Mouse (Mus musculus): ENCODE results near the gene Borcs7. TPM values are rescaled to one million over a fixed set of nuclear protein-coding genes. Genes with fewer than 3 reads are reported as not detected.
A peak's percentile ranks its signal among the peaks of the same experiment; 100 is the strongest.

Borcs7 gene
- total and polyA plus RNA-seq, 3 experiments, result 1.5 to 6.5 (median 5.1) TPM

GRCm38 (mm10) chr19:46690387-46690786, 681 bp downstream of the Borcs7 start:
- H3K27me3 ChIP-seq (ENCODE audit: insufficient read depth, low read length), result no peaks in the 10 kb centered on the region
- peak overlapping the region; percentile 85 for H3K4me3 ChIP-seq (ENCODE audit: low read depth, low read length)
- H3K4me1 ChIP-seq (ENCODE audit: insufficient read depth, low read depth, low read length), result peaks cover 21% of the 10 kb centered on the region
- TF ChIP-seq POLR2AphosphoS5 (IDR thresholded peaks at IDR 0.05; ENCODE audit: insufficient replicate concordance, low read depth, low read length), result no peak
- TF ChIP-seq TAL1 (conservative IDR thresholded peaks at IDR 0.05; ENCODE audit: low read depth, low read length), result no peak
- no peak for TF ChIP-seq GATA1 (IDR thresholded peaks at IDR 0.05; ENCODE audit: borderline replicate concordance, low read length)
- no peak for TF ChIP-seq CTCF (IDR thresholded peaks at IDR 0.05; ENCODE audit: low read depth, low read length)
- TF ChIP-seq GATA2 (IDR thresholded peaks at IDR 0.05; ENCODE audit: borderline replicate concordance, low read depth, low read length), result no peak
- ATAC-seq (ENCODE audit: extremely low read depth, insufficient number of reproducible peaks, low FRiP score, poor library complexity, severe bottlenecking), result no peak
- H3K36me3 ChIP-seq (replicated peaks), result peaks cover 34% of the 10 kb centered on the region
- no peak for DNase-seq (ENCODE audit: low spot score)
- H3K9me3 ChIP-seq (replicated peaks), result no peaks in the 10 kb centered on the region

- TF ChIP-seq TAL1 (conservative IDR thresholded peaks at IDR 0.05; ENCODE audit: low read depth, low read length), result no peak
- Histone ChIP-seq H3K4me1 (ENCODE audit: insufficient read depth, low read depth, low read length) (peaks cover 21% of the 10 kb centered on the region), H3K9me3 (replicated peaks) (no peaks in the 10 kb centered on the region), H3K36me3 (replicated peaks) (peaks cover 39% of the 10 kb centered on the region), H3K4me3 (ENCODE audit: low read depth, low read length) (no peak overlapping the region), H3K27me3 (ENCODE audit: insufficient read depth, low read length) (no peaks in the 10 kb centered on the region)
- no peak for ATAC-seq (ENCODE audit: extremely low read depth, insufficient number of reproducible peaks, low FRiP score, poor library complexity, severe bottlenecking)
- DNase-seq (ENCODE audit: low spot score), result no peak
Observed at GRCm38 (mm10) chr19:46691078-46691477, 1.4 kb downstream of the Borcs7 start.

GRCm38 (mm10) chr19:46693146-46693545, 3.4 kb downstream of the Borcs7 start:
- ATAC-seq (ENCODE audit: extremely low read depth, insufficient number of reproducible peaks, low FRiP score, poor library complexity, severe bottlenecking), result no peak
- H3K4me3 ChIP-seq (ENCODE audit: low read depth, low read length), result no peak overlapping the region
- H3K27me3 ChIP-seq (ENCODE audit: insufficient read depth, low read length), result no peaks in the 10 kb centered on the region
- H3K4me1 ChIP-seq (ENCODE audit: insufficient read depth, low read depth, low read length), result peaks cover 28% of the 10 kb centered on the region
- DNase-seq (ENCODE audit: low spot score), result no peak
- TF ChIP-seq POLR2AphosphoS5 (IDR thresholded peaks at IDR 0.05; ENCODE audit: insufficient replicate concordance, low read depth, low read length), result no peak
- TF ChIP-seq CTCF (IDR thresholded peaks at IDR 0.05; ENCODE audit: low read depth, low read length), result no peak
- no peak for TF ChIP-seq GATA1 (IDR thresholded peaks at IDR 0.05; ENCODE audit: borderline replicate concordance, low read length)
- TF ChIP-seq TAL1 (conservative IDR thresholded peaks at IDR 0.05; ENCODE audit: low read depth, low read length), result no peak
- TF ChIP-seq GATA2 (IDR thresholded peaks at IDR 0.05; ENCODE audit: borderline replicate concordance, low read depth, low read length), result no peak
- H3K9me3 ChIP-seq (replicated peaks), result no peaks in the 10 kb centered on the region
- peaks cover 54% of the 10 kb centered on the region for H3K36me3 ChIP-seq (replicated peaks)

GRCm38 (mm10) chr19:46696482-46696881, 6.8 kb downstream of the Borcs7 start:
- DNase-seq (ENCODE audit: low spot score) (no peak), ATAC-seq (ENCODE audit: extremely low read depth, insufficient number of reproducible peaks, low FRiP score, poor library complexity, severe bottlenecking) (no peak)
- TF ChIP-seq CTCF (IDR thresholded peaks at IDR 0.05; ENCODE audit: low read depth, low read length) (no peak), GATA2 (IDR thresholded peaks at IDR 0.05; ENCODE audit: borderline replicate concordance, low read depth, low read length) (no peak), POLR2AphosphoS5 (IDR thresholded peaks at IDR 0.05; ENCODE audit: insufficient replicate concordance, low read depth, low read length) (no peak), TAL1 (conservative IDR thresholded peaks at IDR 0.05; ENCODE audit: low read depth, low read length) (no peak), GATA1 (IDR thresholded peaks at IDR 0.05; ENCODE audit: borderline replicate concordance, low read length) (no peak)
- H3K4me1 ChIP-seq (ENCODE audit: insufficient read depth, low read depth, low read length), result peaks cover 19% of the 10 kb centered on the region
- no peak overlapping the region for H3K4me3 ChIP-seq (ENCODE audit: low read depth, low read length)
- H3K9me3 ChIP-seq (replicated peaks), result no peaks in the 10 kb centered on the region
- no peaks in the 10 kb centered on the region for H3K27me3 ChIP-seq (ENCODE audit: insufficient read depth, low read length)
- peaks cover 74% of the 10 kb centered on the region for H3K36me3 ChIP-seq (replicated peaks)

GRCm38 (mm10) chr19:46696943-46697342, 7.2 kb downstream of the Borcs7 start:
- no peak for ATAC-seq (ENCODE audit: extremely low read depth, insufficient number of reproducible peaks, low FRiP score, poor library complexity, severe bottlenecking)
- no peak for TF ChIP-seq TAL1 (conservative IDR thresholded peaks at IDR 0.05; ENCODE audit: low read depth, low read length)
- no peak for TF ChIP-seq GATA2 (IDR thresholded peaks at IDR 0.05; ENCODE audit: borderline replicate concordance, low read depth, low read length)
- no peak for DNase-seq (ENCODE audit: low spot score)
- no peak overlapping the region for H3K4me3 ChIP-seq (ENCODE audit: low read depth, low read length)
- no peaks in the 10 kb centered on the region for H3K27me3 ChIP-seq (ENCODE audit: insufficient read depth, low read length)
- peaks cover 19% of the 10 kb centered on the region for H3K4me1 ChIP-seq (ENCODE audit: insufficient read depth, low read depth, low read length)
- H3K9me3 ChIP-seq (replicated peaks), result no peaks in the 10 kb centered on the region
- peaks cover 73% of the 10 kb centered on the region for H3K36me3 ChIP-seq (replicated peaks)

- ATAC-seq (ENCODE audit: extremely low read depth, insufficient number of reproducible peaks, low FRiP score, poor library complexity, severe bottlenecking), result no peak
- Histone ChIP-seq H3K36me3 (replicated peaks) (peaks cover 66% of the 10 kb centered on the region), H3K9me3 (replicated peaks) (no peaks in the 10 kb centered on the region), H3K4me3 (ENCODE audit: low read depth, low read length) (no peak overlapping the region), H3K4me1 (ENCODE audit: insufficient read depth, low read depth, low read length) (peaks cover 16% of the 10 kb centered on the region), H3K27me3 (ENCODE audit: insufficient read depth, low read length) (no peaks in the 10 kb centered on the region)
- TF ChIP-seq POLR2AphosphoS5 (IDR thresholded peaks at IDR 0.05; ENCODE audit: insufficient replicate concordance, low read depth, low read length), result no peak
- no peak for TF ChIP-seq GATA1 (IDR thresholded peaks at IDR 0.05; ENCODE audit: borderline replicate concordance, low read length)
- no peak for TF ChIP-seq TAL1 (conservative IDR thresholded peaks at IDR 0.05; ENCODE audit: low read depth, low read length)
- TF ChIP-seq GATA2 (IDR thresholded peaks at IDR 0.05; ENCODE audit: borderline replicate concordance, low read depth, low read length), result no peak
- TF ChIP-seq CTCF (IDR thresholded peaks at IDR 0.05; ENCODE audit: low read depth, low read length), result no peak
- DNase-seq (ENCODE audit: low spot score), result no peak
Observed at GRCm38 (mm10) chr19:46697840-46698517, 8.3 kb downstream of the Borcs7 start.
